Mouse (Mus musculus) ovary, postnatal 36 days (tissue): ENCODE measurements around the gene Spats1.
A peak's percentile ranks its signal among the peaks of the same experiment; 100 is the strongest.
"Not testable (repeated sequence)": the region's sequence is repeated elsewhere in the genome, so short reads cannot be mapped to it uniquely, and the experiment has no call there.

Experiments
- DNase-seq: peaks from one replicate; pipeline ENCODE4 v3.0.0; 2022; ENCODE audit warnings: low spot score, mixed read lengths

Spats1 gene

DNA sequence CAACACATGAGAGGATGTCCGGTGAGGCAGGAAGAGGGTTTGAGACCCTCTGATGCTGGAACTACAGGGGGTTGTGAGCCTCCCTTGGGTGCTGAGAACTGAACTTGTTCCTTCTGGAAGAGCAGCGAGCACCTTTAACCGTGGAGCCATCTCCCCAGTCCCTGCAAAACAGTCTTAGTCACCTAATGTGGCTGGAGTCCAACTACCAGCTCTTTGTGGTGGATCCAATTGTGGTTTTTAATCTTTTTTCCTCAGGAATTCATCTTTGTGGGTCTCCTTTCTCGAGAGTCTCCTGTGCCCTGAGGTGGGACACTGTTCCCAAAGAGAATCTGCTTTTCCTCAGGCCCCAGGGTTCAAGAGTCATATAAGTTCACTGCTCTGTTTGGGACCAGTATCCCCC, 29.3 kb downstream of the Spats1 start:
- no peak for DNase-seq

DNA sequence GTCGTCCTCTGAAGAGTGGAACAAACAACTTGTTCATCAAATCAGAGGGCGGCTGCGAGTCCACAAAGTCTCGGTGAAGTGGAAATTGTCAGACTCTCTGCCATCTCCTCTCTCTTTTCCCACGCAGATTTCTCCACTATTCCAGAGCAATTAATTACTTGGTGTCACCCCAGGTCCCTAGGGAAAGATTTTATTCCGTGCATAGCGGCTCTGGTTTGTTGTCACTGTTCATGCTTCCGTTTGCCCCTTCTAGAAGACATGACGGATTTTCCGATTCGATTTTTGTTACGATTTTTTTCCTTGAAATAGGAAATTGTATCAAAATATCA, 41.0 kb downstream of the Spats1 start:
- DNase-seq = no peak

DNA sequence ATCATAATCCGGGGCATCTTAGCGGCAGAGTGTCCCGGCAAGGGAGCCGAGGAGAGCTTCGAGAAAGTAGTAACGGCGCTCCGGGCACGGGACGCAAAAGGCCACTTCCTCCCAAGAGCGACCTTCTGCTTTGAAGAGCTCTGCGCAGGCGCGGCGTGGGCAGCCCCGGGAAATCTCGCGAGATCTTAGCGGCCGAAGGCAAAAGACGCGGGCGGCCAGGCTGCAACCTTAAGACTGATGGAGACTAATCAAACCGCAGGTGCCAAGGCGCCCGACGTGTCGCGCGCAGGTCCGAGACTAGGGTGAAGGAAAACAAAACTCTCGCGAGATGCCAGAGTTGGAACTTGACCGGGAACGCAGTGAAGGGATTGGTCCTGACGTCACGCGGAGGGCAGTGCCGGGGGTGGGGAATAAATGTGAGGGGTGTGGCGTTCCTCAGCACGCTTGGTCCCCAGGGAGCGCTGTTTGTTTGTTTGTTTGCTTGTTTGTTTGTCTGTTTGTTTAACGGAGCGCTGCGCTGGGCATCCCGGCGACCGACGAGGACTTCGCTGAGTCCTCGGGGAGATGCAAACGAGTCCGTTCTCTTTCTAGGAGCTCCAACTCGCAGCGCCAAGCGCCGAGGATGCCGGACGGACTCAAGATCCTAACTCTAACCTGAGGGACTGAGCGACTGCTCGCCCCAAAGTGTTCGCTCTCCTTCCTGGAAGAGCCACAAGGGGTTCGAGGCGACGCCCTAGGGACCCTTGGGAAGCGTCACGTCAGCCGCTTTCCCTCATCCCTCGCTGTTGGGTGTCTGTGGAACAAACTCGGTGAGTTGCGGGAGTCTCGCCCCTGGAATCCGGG, 41.6 kb downstream of the Spats1 start, which contains the start of gene Cdc5l:
Gene Cdc5l, minus strand, starts transcription at position 319 of the 843 bp plus-strand sequence.
- peak; percentile 95 for DNase-seq

DNA sequence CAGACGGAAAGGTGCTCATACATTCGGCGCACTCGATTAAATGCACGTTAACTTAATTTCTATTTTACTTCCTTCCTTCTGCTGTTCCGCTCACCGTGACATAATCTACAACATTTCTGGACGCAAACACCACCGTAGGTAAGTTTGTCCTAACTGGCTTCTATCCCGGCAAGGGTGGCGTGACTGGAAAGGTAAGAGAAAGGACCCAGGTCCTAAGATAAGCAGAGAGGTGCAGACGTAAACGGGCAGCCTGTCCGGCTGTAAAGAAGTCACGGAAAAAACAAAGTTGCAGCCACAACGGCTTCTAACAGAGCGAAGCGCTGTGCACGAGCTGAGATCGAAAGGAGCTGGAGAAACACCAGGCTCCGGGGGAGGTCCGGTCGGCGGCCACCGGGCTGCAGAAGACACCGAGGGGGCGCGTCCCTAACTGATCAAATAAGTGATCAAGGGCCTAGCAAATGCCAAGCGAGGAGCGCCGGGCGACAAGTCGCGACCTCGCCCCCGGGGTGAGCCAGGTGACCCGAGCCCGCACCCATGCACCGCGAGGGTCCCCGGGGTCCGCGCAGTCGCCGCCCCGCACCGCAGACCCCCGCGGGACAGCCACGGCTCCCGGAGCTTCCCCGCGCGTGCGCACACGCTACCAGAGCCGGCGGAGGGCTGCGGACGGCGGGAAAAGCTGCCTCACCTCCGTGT, 42.4 kb downstream of the Spats1 start:
- DNase-seq = no peak

DNA sequence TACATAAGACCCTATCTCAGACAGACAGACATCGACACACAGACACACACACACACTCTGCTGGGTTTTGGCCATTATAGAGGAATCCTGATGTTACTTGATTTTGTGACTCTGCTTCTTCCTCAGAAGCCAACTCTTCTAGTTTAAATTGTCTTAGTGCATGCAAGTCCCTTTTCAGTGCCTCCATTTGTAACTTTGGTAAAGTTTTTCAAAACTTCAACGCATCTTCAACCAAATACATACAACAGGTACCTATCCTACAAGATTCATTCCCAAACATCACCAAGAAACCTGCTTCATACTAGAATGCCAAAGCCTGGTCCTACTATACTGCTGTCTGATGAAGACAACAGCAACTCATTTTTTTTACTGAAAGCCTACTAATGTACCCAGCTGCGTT, 43.2 kb downstream of the Spats1 start:
- no peak for DNase-seq

DNA sequence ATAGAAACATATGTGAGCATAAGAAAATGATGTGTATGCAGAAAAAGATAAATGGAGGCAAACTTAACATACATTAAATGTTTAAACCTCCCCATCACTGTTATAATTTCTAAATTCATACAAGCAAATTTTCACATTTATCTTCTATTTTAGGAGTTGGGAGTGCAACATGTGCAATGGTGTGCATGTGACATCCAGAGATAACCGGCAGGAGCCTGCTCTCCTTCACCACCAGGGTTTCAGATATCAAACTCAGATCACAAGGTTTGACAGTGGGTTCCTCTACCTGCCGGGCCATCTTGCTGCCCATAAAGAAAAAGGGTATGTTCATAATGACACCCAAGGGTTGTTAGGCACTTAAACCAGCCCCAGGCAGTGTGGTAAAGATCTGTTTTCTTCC, 57.8 kb downstream of the Spats1 start:
- no peak for DNase-seq

DNA sequence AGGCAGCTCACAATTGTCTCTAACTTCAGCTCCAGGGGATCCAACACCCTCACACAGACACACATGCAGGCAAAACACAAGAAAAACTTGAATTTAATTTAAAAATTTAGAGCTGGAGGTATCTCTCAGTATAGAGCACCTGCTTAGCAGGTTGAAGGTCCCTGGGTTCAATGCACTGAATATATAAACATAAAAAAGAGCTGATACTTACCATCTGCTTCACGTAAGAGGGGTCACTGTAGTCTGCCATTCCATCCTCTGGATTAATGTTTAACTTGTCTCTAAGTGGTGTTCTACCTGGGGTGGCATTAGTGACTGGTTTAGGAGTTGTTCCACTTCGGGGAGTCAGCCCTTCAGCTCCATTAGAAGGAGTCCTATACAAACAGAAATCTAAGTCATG, 63.6 kb downstream of the Spats1 start:
- DNase-seq = not testable (repeated sequence)

DNA sequence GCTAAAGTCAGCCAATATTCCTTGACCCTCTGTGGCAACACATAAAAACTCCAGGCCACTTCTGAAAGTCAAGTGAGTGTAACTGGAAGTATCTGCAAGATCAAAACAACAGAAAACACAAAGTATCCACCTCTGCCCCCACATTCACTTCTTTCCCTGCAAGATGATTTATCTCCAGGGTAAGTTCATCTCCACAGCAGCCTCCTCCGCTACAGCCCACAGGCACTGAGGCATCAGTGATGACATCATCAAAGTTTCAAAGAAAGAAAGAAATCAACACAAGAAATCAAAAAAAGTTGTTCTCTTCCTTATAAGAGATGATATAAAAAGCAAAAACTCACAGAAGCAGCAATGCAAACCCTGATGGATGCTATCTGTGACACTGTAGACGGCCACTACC, 66.5 kb downstream of the Spats1 start:
- DNase-seq = no peak

DNA sequence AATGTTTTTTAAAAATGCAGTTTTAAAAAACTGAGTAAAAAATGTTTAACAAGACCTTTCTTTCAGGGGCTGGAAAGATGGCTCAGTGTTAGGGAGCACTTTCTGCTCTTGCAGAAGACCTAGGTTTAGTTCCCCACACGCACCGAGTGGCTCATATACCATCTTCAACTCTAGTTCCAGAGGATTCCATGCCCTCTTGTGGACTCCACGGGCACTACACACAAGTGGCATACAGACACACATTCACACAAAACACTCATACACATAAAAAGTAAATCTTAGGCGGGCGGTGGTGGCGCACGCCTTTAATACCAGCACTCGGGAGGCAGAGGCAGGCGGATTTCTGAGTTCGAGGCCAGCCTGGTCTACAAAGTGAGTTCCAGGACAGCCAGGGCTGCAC, 68.9 kb downstream of the Spats1 start:
- DNase-seq = no peak

DNA sequence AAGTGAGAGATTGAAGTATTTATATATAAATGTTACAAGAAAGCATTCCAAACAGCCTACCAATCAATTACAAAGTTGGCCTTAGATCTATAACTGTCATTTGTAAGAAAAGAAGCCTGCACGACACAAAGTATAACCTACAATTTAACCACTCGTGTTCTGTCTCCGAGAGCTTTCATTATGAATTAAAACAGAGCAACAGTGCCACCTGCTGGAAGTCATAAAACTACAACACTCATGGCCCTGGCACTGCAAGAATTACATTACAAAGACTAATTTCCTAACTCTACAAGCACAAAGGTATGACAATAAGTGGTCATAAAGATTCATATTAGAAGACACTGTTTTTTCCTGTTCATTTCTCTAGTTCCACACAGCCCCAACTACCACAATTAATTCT, 72.0 kb downstream of the Spats1 start:
- DNase-seq = no peak

DNA sequence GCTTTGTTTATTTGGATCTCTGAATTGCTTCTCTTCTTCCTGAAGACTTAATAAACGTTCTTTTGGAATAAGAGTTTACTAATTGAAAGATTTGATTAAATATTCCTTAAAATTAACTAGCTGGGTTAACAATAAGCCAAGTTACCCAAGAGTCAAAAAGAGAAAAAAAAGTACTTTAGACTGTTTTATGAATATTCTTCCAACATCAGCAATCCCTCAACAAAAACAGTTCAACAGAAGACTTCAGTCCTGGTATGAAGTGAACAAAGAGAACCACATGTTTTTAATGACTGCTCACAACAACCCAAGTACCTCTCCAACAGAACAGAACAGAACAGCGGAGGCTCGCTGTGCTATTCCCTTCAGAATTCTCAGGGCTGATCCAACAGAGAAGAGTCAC, 72.6 kb downstream of the Spats1 start:
- no peak for DNase-seq

DNA sequence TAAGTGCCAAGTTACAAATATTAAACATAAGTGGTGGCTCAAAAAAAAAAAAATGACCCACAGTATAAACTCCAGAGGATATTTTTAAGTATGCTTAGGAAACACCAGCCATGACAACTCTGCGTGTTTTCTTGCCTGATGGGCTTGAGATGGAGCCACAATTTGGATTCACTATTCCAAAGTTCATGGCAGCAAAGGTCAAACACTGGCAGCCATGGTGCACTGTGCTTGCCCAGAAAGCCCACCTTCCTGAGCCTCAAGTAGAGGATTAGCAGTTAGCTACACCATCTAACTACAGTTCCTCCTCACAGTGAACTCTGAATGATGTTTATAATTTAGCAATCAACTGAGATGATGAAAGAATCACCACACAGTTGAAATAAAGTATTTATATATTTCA, 73.1 kb downstream of the Spats1 start:
- no peak for DNase-seq

DNA sequence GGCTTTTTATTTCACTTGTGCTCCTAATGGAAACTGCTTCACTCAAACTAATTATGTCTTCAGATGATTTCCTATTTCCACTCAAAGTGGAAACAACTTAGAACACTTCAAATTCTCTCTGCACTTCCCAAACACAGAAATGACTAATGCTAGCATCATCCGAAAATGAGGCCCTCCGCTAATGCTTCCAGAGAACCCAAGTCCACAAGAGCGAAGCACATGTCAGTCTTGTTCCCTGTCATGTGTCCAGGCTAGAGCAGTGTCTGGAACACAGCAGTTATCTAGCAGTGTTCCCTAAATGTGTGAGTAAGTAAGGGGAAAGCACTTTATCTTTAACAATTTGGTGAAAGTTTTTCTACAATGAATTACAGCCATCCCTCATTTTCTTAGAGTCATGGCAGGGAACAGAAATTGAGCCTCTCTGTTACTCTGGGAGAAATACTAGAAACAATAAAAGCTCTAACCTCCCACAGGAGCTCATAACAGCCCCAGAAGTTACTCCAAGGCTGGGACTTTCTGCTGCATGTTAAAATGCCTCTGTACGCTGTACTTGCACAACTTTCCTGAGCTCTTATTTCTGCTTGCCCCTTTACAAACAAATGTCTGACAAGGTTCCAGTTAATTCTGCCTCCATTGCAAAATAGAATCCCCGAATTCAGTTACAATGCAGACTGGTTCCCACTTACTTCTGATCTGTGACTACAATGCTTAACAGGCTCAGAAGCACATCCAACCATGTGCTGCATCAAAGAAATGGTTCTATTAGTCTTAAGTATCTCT, 73.9 kb downstream of the Spats1 start:
- DNase-seq = no peak

DNA sequence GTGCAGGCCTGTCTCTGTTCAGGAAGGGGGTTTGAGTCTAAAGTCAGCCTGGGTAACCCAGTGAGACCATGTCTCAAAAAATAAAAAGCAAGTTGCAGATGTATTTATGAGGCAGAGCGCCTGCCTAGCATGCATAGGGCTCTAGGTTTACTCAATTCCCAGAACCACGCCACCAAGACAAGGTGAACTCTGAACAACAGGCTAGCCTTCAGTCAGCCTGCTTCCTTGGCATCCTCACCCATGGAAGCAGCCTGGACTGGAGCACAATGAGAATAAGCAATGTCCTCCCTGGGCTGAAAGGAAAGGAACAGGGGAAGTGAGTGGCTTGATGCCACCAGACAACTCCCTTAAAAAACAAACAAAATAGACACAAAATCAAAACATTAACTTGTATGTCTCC, 77.2 kb downstream of the Spats1 start:
- DNase-seq = no peak

DNA sequence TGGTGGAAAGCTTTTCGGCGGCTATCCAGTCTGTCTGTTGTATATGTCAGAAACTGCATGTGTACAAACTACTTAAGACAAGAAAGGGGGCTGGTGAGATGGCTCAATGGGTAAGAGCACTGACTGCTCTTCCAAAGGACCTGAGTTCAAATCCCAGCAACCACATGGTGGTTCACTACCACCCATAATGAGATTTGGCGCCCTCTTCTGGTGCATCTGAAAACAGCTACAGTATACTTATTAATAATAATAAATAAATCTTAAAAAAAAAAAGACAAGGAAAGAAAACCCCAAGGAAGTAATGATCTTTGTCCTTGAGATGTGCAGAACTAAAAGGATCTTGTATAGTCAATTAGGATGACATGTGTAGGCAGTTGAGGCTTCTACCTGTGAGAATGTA, 77.7 kb downstream of the Spats1 start:
- no peak for DNase-seq

DNA sequence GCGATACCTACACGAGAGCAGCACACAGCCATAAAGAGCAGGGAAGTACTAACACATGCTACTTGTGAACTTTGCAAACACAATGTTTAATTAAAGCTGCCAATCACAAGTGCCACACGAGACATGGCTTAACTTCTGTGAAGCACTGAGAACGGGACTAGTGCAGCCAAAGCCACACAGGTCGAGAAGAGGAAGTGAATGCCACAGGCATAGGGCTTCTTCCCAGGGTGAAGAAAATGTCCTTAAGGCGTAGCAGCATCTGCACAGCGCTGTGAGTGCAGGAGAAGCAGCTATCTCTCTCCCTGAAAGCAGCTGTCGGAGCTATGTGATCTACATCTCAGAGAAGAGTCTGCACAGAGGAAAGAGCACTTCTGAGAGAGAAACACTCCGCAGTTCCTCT, 80.6 kb downstream of the Spats1 start:
- DNase-seq = no peak

DNA sequence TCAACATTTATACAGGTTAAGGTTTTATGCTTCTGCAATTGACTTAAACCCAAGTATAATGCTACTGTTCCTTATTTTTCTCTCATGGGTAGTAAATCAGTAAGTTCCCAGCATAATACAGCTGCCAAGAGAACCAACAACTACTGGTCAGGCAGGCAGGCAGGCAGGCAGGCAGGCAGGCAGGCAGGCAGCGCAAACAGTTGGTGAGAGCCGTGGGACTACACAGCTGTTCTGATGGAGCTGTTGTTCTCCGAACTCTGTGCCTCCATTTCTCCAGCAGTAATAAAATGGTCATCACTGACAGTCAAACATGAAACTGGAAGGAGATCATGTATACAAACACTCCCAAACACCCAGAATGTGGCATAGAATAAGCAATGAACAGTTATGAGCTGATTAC, 81.5 kb downstream of the Spats1 start:
- no peak for DNase-seq
